Mouse (Mus musculus) embryonic fibroblast, embryonic 13.5 days (primary cell): ENCODE measurements around the gene Pmel. TPM values are rescaled to one million over a fixed set of nuclear protein-coding genes. Genes with fewer than 3 reads are reported as not detected.
"Not testable (repeated sequence)": the region's sequence is repeated elsewhere in the genome, so short reads cannot be mapped to it uniquely, and the experiment has no call there.

Experiments used
- H3K27ac ChIP-seq: 2 replicates; pipeline ENCODE4 v1.5.1; 2012; ENCODE audit warnings: low read length, control low read depth, inconsistent platforms; ENCODE audit not compliant: insufficient read depth
- H3K4me1 ChIP-seq: 2 replicates; pipeline ENCODE4 v1.6.1; 2011; ENCODE audit warnings: low read length; ENCODE audit not compliant: control insufficient read depth, insufficient read depth
- H3K4me3 ChIP-seq: 2 replicates; pipeline ENCODE4 v1.5.1; 2011; ENCODE audit warnings: mild to moderate bottlenecking, control low read depth, low read length; ENCODE audit not compliant: insufficient read depth
- CTCF ChIP-seq: IDR thresholded peaks from 2 replicates; pipeline ENCODE4 v1.5.1; 2011; ENCODE audit warnings: mild to moderate bottlenecking, control low read depth, low read length, moderate library complexity, borderline replicate concordance; ENCODE audit not compliant: insufficient read depth
- POLR2A ChIP-seq: IDR thresholded peaks from 2 replicates; pipeline ENCODE4 v1.6.1; 2011; ENCODE audit warnings: low read depth, mild to moderate bottlenecking, control low read depth, low read length, moderate library complexity
- polyA plus RNA-seq: library from polyadenylated mRNA; stranded (reverse); fragments of >200 nt; gene quantifications from 2 replicates; pipeline ENCODE4 v1.2.4, GENCODE M21; 2011; ENCODE audit warnings: low read depth; ENCODE audit not compliant: missing spikeins, insufficient read length

Pmel gene
- polyA plus RNA-seq, 1 experiment, result 0.68 TPM

- no peak overlapping the region for H3K27ac ChIP-seq
- no peak overlapping the region for H3K4me3 ChIP-seq
- TF ChIP-seq POLR2A, result no peak
- no peak for TF ChIP-seq CTCF
- no peaks in the 10 kb centered on the region for H3K4me1 ChIP-seq
Observed at GRCm38 (mm10) chr10:128702328-128703007, 1.5 kb upstream of the Pmel start.

- TF ChIP-seq CTCF, result no peak
- TF ChIP-seq POLR2A, result peak; percentile 90
- Histone ChIP-seq H3K27ac (peak within 1 kb of the TSS; percentile 64), H3K4me1 (no peaks in the 10 kb centered on the region), H3K4me3 (peak within 1 kb of the TSS; percentile 77)
Observed at GRCm38 (mm10) chr10:128704491-128705316, 709 bp downstream of the Pmel start, which contains the start of gene Cdk2. Cdk2 (minus strand) TSS chr10:128705031.

- TF ChIP-seq POLR2A, result no peak
- TF ChIP-seq CTCF, result no peak
Observed at GRCm38 (mm10) chr10:128705317-128705693, 1.3 kb downstream of the Pmel start.

GRCm38 (mm10) chr10:128711318-128711717 lies 7.3 kb downstream of the Pmel start:
- not testable (repeated sequence) for H3K27ac ChIP-seq, H3K4me3 ChIP-seq, H3K4me1 ChIP-seq

More at GRCm38 (mm10) chr10:128705317-128705693, 1.3 kb downstream of the Pmel start:
- no peaks in the 10 kb centered on the region for H3K4me1 ChIP-seq
- H3K4me3 ChIP-seq, result no peak overlapping the region
- no peak overlapping the region for H3K27ac ChIP-seq

GRCm38 (mm10) chr10:128715559-128716537 lies 11.9 kb downstream of the Pmel start:
- Histone ChIP-seq H3K4me3 (no peak overlapping the region), H3K4me1 (no peaks in the 10 kb centered on the region), H3K27ac (no peak overlapping the region)
- TF ChIP-seq CTCF, result no peak
- TF ChIP-seq POLR2A, result no peak

- H3K4me1 ChIP-seq, H3K27ac ChIP-seq, H3K4me3 ChIP-seq: not testable (repeated sequence)
Observed at GRCm38 (mm10) chr10:128725466-128725865, 21.5 kb downstream of the Pmel start.

GRCm38 (mm10) chr10:128728059-128728458 lies 24.1 kb downstream of the Pmel start:
- no peak for TF ChIP-seq CTCF
- TF ChIP-seq POLR2A, result no peak
- Histone ChIP-seq H3K27ac (no peak overlapping the region), H3K4me3 (no peak overlapping the region), H3K4me1 (no peaks in the 10 kb centered on the region; the same call in 1 of the 2 replicates)

- Histone ChIP-seq H3K27ac (no peak overlapping the region), H3K4me3 (no peak overlapping the region), H3K4me1 (no peaks in the 10 kb centered on the region; the same call in 1 of the 2 replicates)
- TF ChIP-seq CTCF, result peak; percentile 85; the same call in 1 of the 2 replicates
- no peak for TF ChIP-seq POLR2A
Observed at GRCm38 (mm10) chr10:128731002-128731433, 27.0 kb downstream of the Pmel start.

- Histone ChIP-seq H3K4me1 (no peaks in the 10 kb centered on the region; the same call in 1 of the 2 replicates), H3K4me3 (no peak overlapping the region), H3K27ac (no peak overlapping the region)
- TF ChIP-seq CTCF (no peak), POLR2A (no peak)
Observed at GRCm38 (mm10) chr10:128731992-128732391, 28.0 kb downstream of the Pmel start.

GRCm38 (mm10) chr10:128737435-128737834 lies 33.4 kb downstream of the Pmel start:
- Histone ChIP-seq H3K27ac (no peak overlapping the region), H3K4me1 (no peaks in the 10 kb centered on the region), H3K4me3 (no peak overlapping the region)
- no peak for TF ChIP-seq POLR2A
- TF ChIP-seq CTCF, result no peak
